Mouse (Mus musculus): Measurements from ENCODE around the gene Ifnar1. TPM values are rescaled to one million over a fixed set of nuclear protein-coding genes. Genes with fewer than 3 reads are reported as not detected.

Ifnar1 gene
- total and polyA plus RNA-seq, 3 experiments = 16.2 to 103 (median 72.3) TPM

DNA sequence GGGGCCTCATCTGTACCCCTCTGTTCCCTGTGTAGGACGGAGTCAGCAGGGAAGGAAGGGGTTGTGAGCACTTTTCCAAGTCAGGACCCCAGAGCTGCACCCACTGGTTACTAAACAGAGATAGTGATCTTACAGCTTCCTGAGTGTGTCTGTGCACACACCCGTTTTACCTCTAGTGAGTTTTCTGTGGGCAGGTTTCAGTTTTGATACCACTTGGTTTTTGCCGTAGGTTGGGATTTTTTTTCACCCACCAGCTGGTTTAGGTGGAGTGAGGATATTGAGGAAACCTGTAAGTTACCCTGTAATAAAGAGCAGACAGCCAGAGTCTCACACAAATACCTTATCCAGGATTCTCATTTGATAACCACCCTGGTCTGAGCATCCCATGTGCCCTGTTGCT, 14.6 kb upstream of the Ifnar1 start:
- Histone ChIP-seq H3K36me3 (replicated peaks) (peaks cover 68% of the 10 kb centered on the region), H3K9me3 (replicated peaks) (peaks cover 10% of the 10 kb centered on the region), H3K4me1 (ENCODE audit: insufficient read depth, low read depth, low read length) (peaks cover 56% of the 10 kb centered on the region), H3K27me3 (ENCODE audit: insufficient read depth, low read length) (no peaks in the 10 kb centered on the region), H3K4me3 (ENCODE audit: low read depth, low read length) (no peak overlapping the region; the same call in 1 of the 2 replicates)
- DNase-seq (ENCODE audit: low spot score) (no peak), ATAC-seq (ENCODE audit: extremely low read depth, insufficient number of reproducible peaks, low FRiP score, poor library complexity, severe bottlenecking) (no peak)
- TF ChIP-seq GATA2 (IDR thresholded peaks at IDR 0.05; ENCODE audit: borderline replicate concordance, low read depth, low read length) = no peak
- no peak for TF ChIP-seq CTCF (IDR thresholded peaks at IDR 0.05; ENCODE audit: low read depth, low read length)
- TF ChIP-seq GATA1 (IDR thresholded peaks at IDR 0.05; ENCODE audit: borderline replicate concordance, low read length) = no peak
- no peak for TF ChIP-seq TAL1 (conservative IDR thresholded peaks at IDR 0.05; ENCODE audit: low read depth, low read length)
- no peak for TF ChIP-seq POLR2AphosphoS5 (IDR thresholded peaks at IDR 0.05; ENCODE audit: insufficient replicate concordance, low read depth, low read length)

DNA sequence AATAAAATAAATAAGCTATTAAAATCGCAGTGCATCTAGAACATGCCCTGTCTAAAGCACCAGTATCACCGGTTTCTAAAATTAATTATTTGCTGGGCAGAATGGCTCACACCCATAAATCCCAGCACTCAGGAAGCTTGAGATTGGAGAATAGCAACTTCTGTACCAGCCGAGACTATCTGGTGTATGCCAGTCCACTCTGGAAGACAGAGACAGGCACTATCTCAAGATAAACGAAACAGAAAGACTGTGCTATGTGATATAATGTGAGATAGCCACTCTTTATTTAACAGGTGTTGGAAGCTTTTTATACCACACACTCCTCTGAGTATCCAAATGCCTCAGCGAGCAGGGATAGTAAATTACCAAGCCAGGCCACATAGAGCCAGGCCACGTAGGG, 13.6 kb upstream of the Ifnar1 start:
- no peak for TF ChIP-seq CTCF (IDR thresholded peaks at IDR 0.05; ENCODE audit: low read depth, low read length)
- TF ChIP-seq GATA2 (IDR thresholded peaks at IDR 0.05; ENCODE audit: borderline replicate concordance, low read depth, low read length) = no peak
- no peak for TF ChIP-seq GATA1 (IDR thresholded peaks at IDR 0.05; ENCODE audit: borderline replicate concordance, low read length)
- peak; percentile 60 for TF ChIP-seq TAL1 (conservative IDR thresholded peaks at IDR 0.05; ENCODE audit: low read depth, low read length)
- TF ChIP-seq POLR2AphosphoS5 (IDR thresholded peaks at IDR 0.05; ENCODE audit: insufficient replicate concordance, low read depth, low read length) = no peak
- no peaks in the 10 kb centered on the region for H3K27me3 ChIP-seq (ENCODE audit: insufficient read depth, low read length)
- no peak overlapping the region for H3K4me3 ChIP-seq (ENCODE audit: low read depth, low read length)
- H3K4me1 ChIP-seq (ENCODE audit: insufficient read depth, low read depth, low read length) = peaks cover 56% of the 10 kb centered on the region
- peaks cover 74% of the 10 kb centered on the region for H3K36me3 ChIP-seq (replicated peaks)
- DNase-seq (ENCODE audit: low spot score) = no peak
- ATAC-seq (ENCODE audit: extremely low read depth, insufficient number of reproducible peaks, low FRiP score, poor library complexity, severe bottlenecking) = peak; percentile 64
- peaks cover 10% of the 10 kb centered on the region for H3K9me3 ChIP-seq (replicated peaks)

DNA sequence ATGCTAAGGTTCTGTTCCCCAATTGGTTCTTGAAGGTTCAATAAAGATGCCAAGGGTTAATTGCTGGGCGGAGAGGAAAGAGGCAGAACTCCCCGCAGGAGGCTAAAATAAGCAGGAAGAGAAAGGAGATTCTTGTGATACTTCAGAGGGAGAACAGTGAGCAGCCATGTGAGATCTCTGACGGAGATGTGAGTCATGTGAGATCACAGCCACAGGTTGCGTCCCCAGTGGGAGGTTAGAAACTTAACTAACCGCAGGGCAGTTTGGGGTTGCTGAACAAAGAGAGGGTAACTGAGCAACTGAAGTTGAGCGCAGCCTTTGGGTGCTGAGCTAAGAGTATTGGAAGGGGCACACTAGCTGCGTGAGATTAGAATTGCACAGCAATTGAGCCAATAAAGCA, 9.3 kb upstream of the Ifnar1 start:
- DNase-seq (ENCODE audit: low spot score) = no peak
- H3K4me3 ChIP-seq (ENCODE audit: low read depth, low read length) = peak overlapping the region; percentile 35; the same call in 1 of the 2 replicates
- peaks cover 69% of the 10 kb centered on the region for H3K36me3 ChIP-seq (replicated peaks)
- H3K27me3 ChIP-seq (ENCODE audit: insufficient read depth, low read length) = no peaks in the 10 kb centered on the region
- ATAC-seq (ENCODE audit: extremely low read depth, insufficient number of reproducible peaks, low FRiP score, poor library complexity, severe bottlenecking) = peak; percentile 51; the same call in 1 of the 2 replicates
- peaks cover 60% of the 10 kb centered on the region for H3K4me1 ChIP-seq (ENCODE audit: insufficient read depth, low read depth, low read length)
- TF ChIP-seq TAL1 (conservative IDR thresholded peaks at IDR 0.05; ENCODE audit: low read depth, low read length) (no peak), GATA2 (IDR thresholded peaks at IDR 0.05; ENCODE audit: borderline replicate concordance, low read depth, low read length) (no peak), POLR2AphosphoS5 (IDR thresholded peaks at IDR 0.05; ENCODE audit: insufficient replicate concordance, low read depth, low read length) (no peak), GATA1 (IDR thresholded peaks at IDR 0.05; ENCODE audit: borderline replicate concordance, low read length) (no peak), CTCF (IDR thresholded peaks at IDR 0.05; ENCODE audit: low read depth, low read length) (no peak)
- H3K9me3 ChIP-seq (replicated peaks) = peaks cover 2% of the 10 kb centered on the region

DNA sequence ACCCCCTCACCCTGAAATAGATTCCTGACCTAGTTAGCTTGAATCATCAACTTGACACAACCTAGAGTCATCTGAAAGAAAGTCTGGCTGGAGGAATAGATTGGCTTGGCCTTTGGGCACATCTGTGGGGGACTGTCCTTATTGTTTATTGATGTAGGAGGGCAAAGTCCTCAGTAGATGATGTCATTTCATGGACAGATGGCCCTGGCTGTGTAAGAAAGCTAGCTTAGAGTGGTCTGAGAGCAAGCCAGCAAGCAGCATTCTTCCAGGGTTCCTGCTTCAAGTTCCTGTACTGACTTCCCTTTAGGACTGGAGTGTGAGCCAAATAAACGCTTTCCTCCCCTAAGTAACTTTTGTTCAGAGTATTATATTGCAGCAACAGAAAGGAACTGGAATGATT, 7.0 kb upstream of the Ifnar1 start:
- Histone ChIP-seq H3K4me3 (ENCODE audit: low read depth, low read length) (no peak overlapping the region), H3K27me3 (ENCODE audit: insufficient read depth, low read length) (no peaks in the 10 kb centered on the region), H3K36me3 (replicated peaks) (peaks cover 49% of the 10 kb centered on the region), H3K9me3 (replicated peaks) (peaks cover 2% of the 10 kb centered on the region), H3K4me1 (ENCODE audit: insufficient read depth, low read depth, low read length) (peaks cover 45% of the 10 kb centered on the region)
- no peak for TF ChIP-seq TAL1 (conservative IDR thresholded peaks at IDR 0.05; ENCODE audit: low read depth, low read length)
- no peak for TF ChIP-seq CTCF (IDR thresholded peaks at IDR 0.05; ENCODE audit: low read depth, low read length)
- no peak for TF ChIP-seq GATA2 (IDR thresholded peaks at IDR 0.05; ENCODE audit: borderline replicate concordance, low read depth, low read length)
- TF ChIP-seq GATA1 (IDR thresholded peaks at IDR 0.05; ENCODE audit: borderline replicate concordance, low read length) = no peak
- no peak for TF ChIP-seq POLR2AphosphoS5 (IDR thresholded peaks at IDR 0.05; ENCODE audit: insufficient replicate concordance, low read depth, low read length)
- ATAC-seq (ENCODE audit: extremely low read depth, insufficient number of reproducible peaks, low FRiP score, poor library complexity, severe bottlenecking) = no peak
- no peak for DNase-seq (ENCODE audit: low spot score)

DNA sequence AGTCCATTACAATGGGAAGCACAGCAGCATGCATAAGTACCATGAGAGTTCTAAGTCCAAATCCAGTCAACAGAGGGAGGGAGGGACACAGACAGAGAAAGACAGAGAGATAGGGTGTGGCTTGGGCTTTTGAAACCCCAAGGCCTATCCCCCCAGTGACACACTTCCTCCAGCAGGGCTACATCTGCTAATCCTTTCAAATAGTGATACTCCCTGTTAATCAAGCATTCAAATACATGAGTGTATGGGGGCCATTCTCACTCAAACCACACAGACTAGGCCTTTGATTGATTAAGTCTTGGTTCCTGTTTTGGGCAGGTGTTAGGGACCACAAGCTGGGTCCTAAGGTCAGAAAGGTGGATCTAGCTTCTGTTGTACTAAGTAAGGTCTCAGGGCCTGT, 4.5 kb upstream of the Ifnar1 start:
- ATAC-seq (ENCODE audit: extremely low read depth, insufficient number of reproducible peaks, low FRiP score, poor library complexity, severe bottlenecking) = no peak

DNA sequence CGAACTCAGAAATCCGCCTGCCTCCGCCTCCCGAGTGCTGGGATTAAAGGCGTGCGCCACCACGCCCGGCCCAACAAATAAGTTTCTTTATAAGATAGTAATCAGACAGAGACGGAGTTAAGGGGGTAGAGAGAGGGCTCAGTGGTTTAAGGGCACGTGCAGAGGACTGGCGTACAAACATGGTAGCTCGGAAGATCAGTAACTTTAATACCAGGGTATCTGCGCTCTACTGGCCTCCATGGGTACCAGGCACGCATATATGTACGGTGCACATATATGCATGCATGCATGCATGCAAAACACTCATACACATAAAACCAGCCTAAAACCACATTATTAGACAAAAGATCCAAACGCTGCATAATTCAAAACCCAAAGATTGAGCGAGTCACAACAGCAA, 651 bp upstream of the Ifnar1 start:
- peak overlapping the region; percentile 90 for H3K4me3 ChIP-seq (ENCODE audit: low read depth, low read length)
- H3K36me3 ChIP-seq (replicated peaks) = peaks cover 36% of the 10 kb centered on the region
- DNase-seq (ENCODE audit: low spot score) (no peak), ATAC-seq (ENCODE audit: extremely low read depth, insufficient number of reproducible peaks, low FRiP score, poor library complexity, severe bottlenecking) (no peak)
- peaks cover 53% of the 10 kb centered on the region for H3K4me1 ChIP-seq (ENCODE audit: insufficient read depth, low read depth, low read length)
- H3K27me3 ChIP-seq (ENCODE audit: insufficient read depth, low read length) = no peaks in the 10 kb centered on the region
- TF ChIP-seq GATA1 (IDR thresholded peaks at IDR 0.05; ENCODE audit: borderline replicate concordance, low read length) = no peak
- no peak for TF ChIP-seq TAL1 (conservative IDR thresholded peaks at IDR 0.05; ENCODE audit: low read depth, low read length)
- TF ChIP-seq GATA2 (IDR thresholded peaks at IDR 0.05; ENCODE audit: borderline replicate concordance, low read depth, low read length) = no peak
- no peak for TF ChIP-seq POLR2AphosphoS5 (IDR thresholded peaks at IDR 0.05; ENCODE audit: insufficient replicate concordance, low read depth, low read length)
- no peak for TF ChIP-seq CTCF (IDR thresholded peaks at IDR 0.05; ENCODE audit: low read depth, low read length)
- 0 out of 2 replicates have a peak, but pooled peaks cover 4% of the 10 kb centered on the region for H3K9me3 ChIP-seq (replicated peaks)

More for the DNA sequence above, 4.5 kb upstream of the Ifnar1 start:
- H3K4me3 ChIP-seq (ENCODE audit: low read depth, low read length) = no peak overlapping the region
- H3K27me3 ChIP-seq (ENCODE audit: insufficient read depth, low read length) = no peaks in the 10 kb centered on the region
- TF ChIP-seq POLR2AphosphoS5 (IDR thresholded peaks at IDR 0.05; ENCODE audit: insufficient replicate concordance, low read depth, low read length) (no peak), GATA1 (IDR thresholded peaks at IDR 0.05; ENCODE audit: borderline replicate concordance, low read length) (no peak), CTCF (IDR thresholded peaks at IDR 0.05; ENCODE audit: low read depth, low read length) (no peak), GATA2 (IDR thresholded peaks at IDR 0.05; ENCODE audit: borderline replicate concordance, low read depth, low read length) (no peak), TAL1 (conservative IDR thresholded peaks at IDR 0.05; ENCODE audit: low read depth, low read length) (no peak)
- no peaks in the 10 kb centered on the region for H3K9me3 ChIP-seq (replicated peaks)
- H3K4me1 ChIP-seq (ENCODE audit: insufficient read depth, low read depth, low read length) = peaks cover 51% of the 10 kb centered on the region
- H3K36me3 ChIP-seq (replicated peaks) = peaks cover 31% of the 10 kb centered on the region
- no peak for DNase-seq (ENCODE audit: low spot score)
